Mouse (Mus musculus) kidney, adult 2 months (tissue): ENCODE results near the gene Wipi2. TPM values are rescaled to one million over a fixed set of nuclear protein-coding genes. Genes with fewer than 3 reads are reported as not detected.

ENCODE experiments used
- DNase-seq: peaks from one replicate; pipeline ENCODE4 v3.0.0; 2021
- H3K27ac ChIP-seq: fragments of 200-500 bp; 2 replicates; pipeline ENCODE4 v1.5.1; 2012; ENCODE audit warnings: low read depth, low read length, control low read depth, inconsistent platforms; ENCODE audit not compliant: insufficient read depth
- H3K27me3 ChIP-seq: fragments of 200-500 bp; replicated peaks from 2 replicates; pipeline ENCODE4 v1.6.1; 2012; ENCODE audit warnings: mild to moderate bottlenecking, moderate library complexity, low read length, inconsistent platforms; ENCODE audit not compliant: control insufficient read depth, insufficient read depth
- H3K36me3 ChIP-seq: fragments of 200-500 bp; 2 replicates; pipeline ENCODE4 v1.6.1; 2012; ENCODE audit warnings: mild to moderate bottlenecking, moderate library complexity, low read length, inconsistent platforms; ENCODE audit not compliant: control insufficient read depth, insufficient read depth
- H3K4me1 ChIP-seq: fragments of 200-500 bp; 2 replicates; pipeline ENCODE4 v1.6.1; 2011; ENCODE audit warnings: low read length; ENCODE audit not compliant: control insufficient read depth, insufficient read depth
- H3K4me3 ChIP-seq: fragments of 200-500 bp; 2 replicates; pipeline ENCODE4 v1.5.1; 2011; ENCODE audit warnings: mild to moderate bottlenecking, low read depth, low read length, control low read depth; ENCODE audit not compliant: insufficient read depth
- CTCF ChIP-seq: fragments of 200-500 bp; conservative IDR thresholded peaks from 2 replicates; pipeline ENCODE4 v1.5.1; 2011; ENCODE audit warnings: low read depth, mild to moderate bottlenecking, control low read depth, low read length, moderate library complexity, mixed read lengths; ENCODE audit not compliant: insufficient read depth, insufficient read length
- POLR2A ChIP-seq: fragments of 200-500 bp; IDR thresholded peaks from one replicate; pipeline ENCODE4 v1.6.1; 2011; ENCODE audit warnings: low read depth, low read length, control low read depth
- WGBS: fragments of 180-500 bp; shearing (Covaris S2); methylation state at CpG from one replicate; pipeline ENCODE4 v1.1.7; 2018; 5-methylcytosine and 5-hydroxymethylcytosine counted together
- polyA plus RNA-seq: library from polyadenylated mRNA; depleted of rRNA; stranded (reverse); fragments of >200 nt; gene quantifications from 2 replicates; pipeline ENCODE4 v1.2.3, GENCODE M21; 2012; rRNA removed

Wipi2 gene
- polyA plus RNA-seq, 1 experiment, result 61.0 TPM

DNA sequence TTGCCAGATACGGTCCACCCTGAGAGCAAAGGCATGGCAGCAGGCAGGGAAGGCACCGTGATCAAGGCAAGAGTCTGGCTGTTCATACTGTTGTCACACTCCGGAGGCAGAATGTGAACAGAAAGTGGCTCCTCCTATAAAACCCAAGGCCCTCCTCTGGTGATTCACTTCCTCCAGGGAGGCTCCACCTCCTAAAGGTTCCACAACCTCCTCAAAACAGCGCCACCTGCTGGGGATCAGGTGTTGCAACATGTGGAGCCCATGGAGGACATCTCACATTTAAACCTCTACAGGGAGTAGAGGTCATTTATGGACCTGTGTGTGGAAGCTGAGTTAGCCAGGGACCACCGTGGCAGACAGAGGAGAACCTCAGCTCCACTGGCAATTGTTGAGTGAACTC is 84.9 kb downstream of the Wipi2 start:
- H3K4me1 ChIP-seq, result no peaks in the 10 kb centered on the region
- H3K4me3 ChIP-seq, result no peak overlapping the region
- no peak overlapping the region for H3K27ac ChIP-seq
- TF ChIP-seq CTCF (0 out of 2 replicates have a peak, but pooled peaks have one; percentile 4), POLR2A (no peak)
- no peaks in the 10 kb centered on the region for H3K36me3 ChIP-seq
- no peaks in the 10 kb centered on the region for H3K27me3 ChIP-seq
- no peak for DNase-seq
- 86% methylated on average over 5 of the region's 5 CpGs for WGBS

DNA sequence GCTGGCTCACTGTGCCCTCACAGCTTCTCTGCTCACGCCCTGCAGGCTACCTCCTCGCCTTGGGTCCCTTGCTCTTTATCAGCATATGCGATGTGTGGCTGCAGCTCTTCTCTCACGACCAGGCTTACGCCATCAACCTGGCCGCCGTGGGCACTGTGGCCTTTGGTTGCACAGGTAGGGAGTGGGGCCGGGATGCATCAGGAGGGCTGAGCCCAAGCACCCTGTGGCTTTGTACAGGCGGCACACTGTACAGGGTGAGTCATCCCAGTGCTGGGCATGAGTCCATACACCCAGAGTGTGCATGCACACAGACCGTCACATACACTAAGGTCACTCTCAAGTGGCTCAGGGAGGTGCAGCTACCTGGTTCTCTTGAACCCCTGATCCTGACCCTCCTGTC is 86.5 kb downstream of the Wipi2 start:
- no peak for TF ChIP-seq POLR2A
- no peak for TF ChIP-seq CTCF
- Histone ChIP-seq H3K36me3 (no peaks in the 10 kb centered on the region), H3K4me1 (no peaks in the 10 kb centered on the region), H3K27me3 (no peaks in the 10 kb centered on the region), H3K4me3 (no peak overlapping the region), H3K27ac (no peak overlapping the region)
- 91% methylated on average over 10 of the region's 10 CpGs for WGBS
- no peak for DNase-seq

DNA sequence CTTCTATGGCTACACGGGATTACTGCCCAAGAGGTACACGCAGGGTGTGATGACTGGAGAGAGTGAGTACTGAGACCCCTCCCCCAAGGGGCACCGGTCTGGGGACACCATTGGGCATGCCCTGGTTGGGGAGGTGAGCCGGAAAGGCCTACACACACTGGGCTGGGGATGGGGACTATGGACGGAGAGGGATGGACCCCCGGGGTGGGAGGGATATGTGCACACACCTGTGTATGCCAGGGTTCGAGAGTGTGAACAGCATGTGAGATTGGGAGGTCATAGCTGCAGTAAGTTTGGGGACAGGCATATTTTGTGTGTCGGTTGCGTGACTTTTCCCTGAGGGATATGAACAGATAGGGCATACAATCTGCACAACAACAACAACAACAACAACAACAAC is 87.6 kb downstream of the Wipi2 start:
- Histone ChIP-seq H3K27me3 (no peaks in the 10 kb centered on the region), H3K4me1 (no peaks in the 10 kb centered on the region), H3K4me3 (no peak overlapping the region), H3K36me3 (no peaks in the 10 kb centered on the region), H3K27ac (no peak overlapping the region)
- TF ChIP-seq CTCF (no peak), POLR2A (no peak)
- WGBS, result 80% methylated on average over 9 of the region's 9 CpGs
- no peak for DNase-seq

DNA sequence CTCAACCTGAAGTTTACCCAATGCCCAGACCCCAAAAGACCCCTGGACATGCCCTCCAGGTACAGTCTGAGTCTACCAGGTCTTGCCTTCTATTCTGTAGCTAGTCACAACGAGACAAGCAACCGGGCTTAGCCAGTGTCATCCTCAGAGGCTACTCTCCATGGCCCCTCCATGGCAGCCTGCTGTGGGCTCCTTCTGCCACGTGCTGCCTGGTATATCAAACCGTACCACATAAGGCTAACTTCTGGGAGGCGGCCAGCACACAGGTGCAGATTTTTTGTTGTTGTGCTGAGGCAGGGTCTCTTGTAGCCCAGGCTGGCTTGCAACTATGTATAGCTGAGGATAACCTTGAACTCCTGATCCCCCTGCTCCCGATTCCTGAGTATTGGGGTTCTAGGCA is 88.6 kb downstream of the Wipi2 start:
- H3K27me3 ChIP-seq, result no peaks in the 10 kb centered on the region
- no peaks in the 10 kb centered on the region for H3K36me3 ChIP-seq
- no peaks in the 10 kb centered on the region for H3K4me1 ChIP-seq
- H3K27ac ChIP-seq, result no peak overlapping the region
- no peak for TF ChIP-seq POLR2A
- no peak for TF ChIP-seq CTCF
- H3K4me3 ChIP-seq, result no peak overlapping the region
- 81% methylated on average over 6 of the region's 6 CpGs for WGBS
- DNase-seq, result no peak

DNA sequence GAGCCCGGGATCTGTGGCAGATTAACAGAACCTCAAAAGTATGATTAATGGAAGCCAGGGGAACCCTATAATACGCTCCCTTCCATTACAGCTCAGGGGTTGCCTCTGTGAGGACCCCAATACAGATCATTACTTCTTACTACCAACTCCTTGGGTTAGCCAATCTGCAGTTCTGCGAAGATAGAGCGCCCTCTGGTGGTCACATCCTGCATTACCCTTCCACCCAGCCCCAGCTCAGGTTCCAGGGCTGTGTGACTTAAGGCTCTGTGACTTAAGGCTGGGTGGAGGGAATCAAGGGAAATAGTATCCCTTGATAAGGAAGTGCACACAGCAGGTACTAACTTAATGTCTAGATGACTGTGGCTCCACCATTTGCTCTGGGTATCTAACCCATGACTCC is 90.5 kb downstream of the Wipi2 start:
- TF ChIP-seq CTCF, result peak; percentile 96
- TF ChIP-seq POLR2A, result no peak
- Histone ChIP-seq H3K4me1 (no peaks in the 10 kb centered on the region), H3K27me3 (no peaks in the 10 kb centered on the region), H3K36me3 (no peaks in the 10 kb centered on the region), H3K4me3 (no peak overlapping the region), H3K27ac (no peak overlapping the region)
- WGBS, result 21% methylated on average over 4 of the region's 4 CpGs
- peak; percentile 70 for DNase-seq

DNA sequence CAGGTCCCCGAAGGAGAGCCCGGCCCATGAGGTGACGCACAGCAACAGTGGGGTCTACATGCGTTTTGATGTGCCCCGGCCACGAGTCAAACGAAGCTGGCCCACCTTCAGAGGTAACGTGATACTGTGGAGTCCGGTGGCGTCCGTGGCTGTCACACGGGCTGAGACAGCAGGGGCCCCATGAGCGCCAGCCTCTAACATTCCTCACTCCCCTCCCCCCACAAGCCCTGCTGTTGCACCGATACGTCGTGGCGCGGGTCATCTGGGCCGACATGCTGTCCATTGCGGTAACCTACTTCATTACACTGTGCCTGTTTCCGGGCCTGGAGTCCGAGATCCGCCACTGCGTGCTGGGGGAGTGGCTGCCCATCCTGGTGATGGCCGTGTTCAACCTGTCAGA is 91.0 kb downstream of the Wipi2 start:
- no peaks in the 10 kb centered on the region for H3K4me1 ChIP-seq
- DNase-seq, result no peak
- no peaks in the 10 kb centered on the region for H3K36me3 ChIP-seq
- WGBS, result 40% methylated on average over 25 of the region's 25 CpGs
- no peak overlapping the region for H3K4me3 ChIP-seq
- TF ChIP-seq CTCF (no peak), POLR2A (no peak)
- H3K27ac ChIP-seq, result no peak overlapping the region
- no peaks in the 10 kb centered on the region for H3K27me3 ChIP-seq

DNA sequence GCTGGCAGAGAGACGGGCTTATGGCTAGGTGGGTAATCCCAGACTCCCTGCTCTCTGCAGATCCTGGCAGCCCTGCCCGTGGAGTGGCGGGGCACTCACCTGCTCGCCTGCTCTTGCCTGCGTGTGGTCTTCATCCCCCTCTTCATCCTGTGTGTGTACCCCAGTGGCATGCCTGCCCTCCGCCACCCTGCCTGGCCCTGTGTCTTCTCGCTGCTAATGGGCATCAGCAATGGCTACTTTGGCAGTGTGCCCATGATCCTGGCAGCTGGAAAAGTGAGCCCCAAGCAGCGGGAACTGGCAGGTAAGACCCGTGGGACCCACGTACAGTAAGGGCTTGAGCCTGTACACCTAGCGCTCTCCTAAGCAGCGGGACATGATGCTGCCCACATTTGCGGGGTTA is 92.4 kb downstream of the Wipi2 start:
- Histone ChIP-seq H3K4me3 (no peak overlapping the region), H3K4me1 (no peaks in the 10 kb centered on the region), H3K36me3 (no peaks in the 10 kb centered on the region), H3K27me3 (no peaks in the 10 kb centered on the region), H3K27ac (no peak overlapping the region)
- no peak for TF ChIP-seq CTCF
- TF ChIP-seq POLR2A, result no peak
- WGBS, result 71% methylated on average over 13 of the region's 13 CpGs
- DNase-seq, result no peak

Other genes with a start within 250 kb of the Wipi2 start
- 11.6 and 12.4 TPM in 2 replicates for gene Foxk1, start 226.2 kb upstream of the Wipi2 start, polyA plus RNA-seq
- gene Ap5z1, start 163.8 kb upstream of the Wipi2 start, polyA plus RNA-seq, result 37.4 and 45.6 TPM in 2 replicates
- gene Papolb, start 97.6 kb upstream of the Wipi2 start, polyA plus RNA-seq, result 0.03 TPM in 1 of 2 replicates, not detected in the other
- 0.67 and 0.88 TPM in 2 replicates for gene Radil, start 76.6 kb upstream of the Wipi2 start, polyA plus RNA-seq
- 1.5 and 1.8 TPM in 2 replicates for gene Mmd2, start 18.9 kb upstream of the Wipi2 start, polyA plus RNA-seq
- 0.92 and 1.1 TPM in 2 replicates for gene Slc29a4, start 64.8 kb downstream of the Wipi2 start, polyA plus RNA-seq
- 32.1 and 40.8 TPM in 2 replicates for gene Tnrc18, start 190.0 kb downstream of the Wipi2 start, polyA plus RNA-seq